Mouse (Mus musculus) c-Kit-negative CD71-positive TER-119-positive erythroid progenitor cells, embryonic 14.5 days (primary cell): ENCODE data around the gene Ttc27.

Source experiments
- DNase-seq: peaks from one replicate; pipeline ENCODE4 v3.0.0-alpha.2; 2013; ENCODE audit warnings: low read depth, low spot score

Ttc27 gene

GRCm38 (mm10) chr17:74830851-74831250 lies 113.3 kb downstream of the Ttc27 start:
- no peak for DNase-seq

- DNase-seq = no peak
Measured at GRCm38 (mm10) chr17:74841721-74842120, 124.2 kb downstream of the Ttc27 start.

- no peak for DNase-seq
Measured at GRCm38 (mm10) chr17:74842603-74843002, 125.1 kb downstream of the Ttc27 start.

GRCm38 (mm10) chr17:74843486-74843885 lies 126.0 kb downstream of the Ttc27 start:
- no peak for DNase-seq

GRCm38 (mm10) chr17:74846031-74846891 lies 128.7 kb downstream of the Ttc27 start:
- DNase-seq = peak; percentile 54

- no peak for DNase-seq
Measured at GRCm38 (mm10) chr17:74850216-74850615, 132.7 kb downstream of the Ttc27 start.

GRCm38 (mm10) chr17:74859298-74859697 lies 141.8 kb downstream of the Ttc27 start:
- no peak for DNase-seq

GRCm38 (mm10) chr17:74860180-74860993 lies 142.9 kb downstream of the Ttc27 start:
- DNase-seq = no peak

GRCm38 (mm10) chr17:74863845-74864244 lies 146.3 kb downstream of the Ttc27 start:
- DNase-seq = no peak

- no peak for DNase-seq
Measured at GRCm38 (mm10) chr17:74864790-74865548, 147.4 kb downstream of the Ttc27 start.

- no peak for DNase-seq
Measured at GRCm38 (mm10) chr17:74865694-74866564, 148.4 kb downstream of the Ttc27 start.

- no peak for DNase-seq
Measured at GRCm38 (mm10) chr17:74866565-74867507, 149.3 kb downstream of the Ttc27 start.

GRCm38 (mm10) chr17:74868185-74868907 lies 150.8 kb downstream of the Ttc27 start:
- no peak for DNase-seq

GRCm38 (mm10) chr17:74869556-74869955 lies 152.0 kb downstream of the Ttc27 start:
- DNase-seq = no peak

- no peak for DNase-seq
Measured at GRCm38 (mm10) chr17:74870177-74871160, 152.9 kb downstream of the Ttc27 start.

- DNase-seq = no peak
Measured at GRCm38 (mm10) chr17:74872567-74872966, 155.0 kb downstream of the Ttc27 start.

GRCm38 (mm10) chr17:74873756-74874155 lies 156.2 kb downstream of the Ttc27 start:
- DNase-seq = no peak

- no peak for DNase-seq
Measured at GRCm38 (mm10) chr17:74875740-74876139, 158.2 kb downstream of the Ttc27 start.
